Comparison of ENCODE assay signal across 32 mouse cellular contexts in the genomic region with DNA sequence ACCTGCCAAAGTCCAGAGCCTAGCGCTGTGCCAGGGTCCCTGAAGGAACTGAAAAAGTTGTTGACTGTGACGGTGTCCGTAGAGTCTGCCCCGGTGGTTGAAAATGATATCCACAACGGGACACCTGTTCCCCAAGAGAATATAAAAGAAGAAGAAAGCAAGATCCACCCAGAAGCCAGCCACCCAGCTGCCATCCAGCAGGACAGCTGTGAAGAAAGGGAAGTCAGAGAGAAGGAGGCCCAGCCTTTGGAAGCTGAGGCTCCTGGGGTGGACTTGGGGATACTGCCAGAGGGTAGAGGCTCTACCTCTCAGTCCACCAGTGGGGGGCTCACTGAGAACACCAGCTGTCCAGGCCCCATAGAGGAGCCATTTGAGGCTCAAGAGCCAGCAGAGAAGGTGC. TPM values are rescaled to one million over a fixed set of nuclear protein-coding genes. Genes with fewer than 3 reads are reported as not detected.
DNase-seq lines count a peak whose midpoint lies in the region; ATAC-seq lines count a peak whose summit lies in the region.
"Had no signal": no experiment of that assay in that cellular context is flagged by ENCODE, and none has a peak within 500 bp of the region (broad histone marks: within the 10 kb centered on the region; RNA-seq: fewer than 3 reads in every experiment).

No protein-coding gene starts in this region.

- no peaks in the 10 kb centered on the region for H3K9me3 ChIP-seq in neural tube, embryonic 15.5 days (replicated peaks)
- H3K9me3 ChIP-seq: embryonic facial prominence, embryonic 12.5 days; heart, embryonic 10.5 days; heart, embryonic 15.5 days; kidney, embryonic 15.5 days; limb, embryonic 12.5 days; neural tube, embryonic 12.5 days had no signal

- intact Hi-C loops in left cerebral cortex, postnatal 4 days (cut with DNase I), result no loop called here

- 93% methylated on average over 5 of the region's 5 CpGs for WGBS in neural tube, embryonic 15.5 days

- H3K4me3 ChIP-seq in neural tube, embryonic 15.5 days (replicated peaks), result no peak overlapping the region
- H3K4me3 ChIP-seq: embryonic facial prominence, embryonic 12.5 days; heart, embryonic 10.5 days; heart, embryonic 15.5 days; kidney, embryonic 15.5 days; limb, embryonic 12.5 days; neural tube, embryonic 12.5 days had no signal

- no peaks in the 10 kb centered on the region for H3K36me3 ChIP-seq in neural tube, embryonic 15.5 days
- no peaks in the 10 kb centered on the region for H3K36me3 ChIP-seq in splenic B cell, adult 2 months (ENCODE audit: control insufficient read depth, insufficient read depth, low read length, poor library complexity, severe bottlenecking)
- H3K36me3 ChIP-seq: embryonic facial prominence, embryonic 12.5 days; heart, embryonic 10.5 days; heart, embryonic 15.5 days; kidney, embryonic 15.5 days; limb, embryonic 12.5 days; neural tube, embryonic 12.5 days had no signal

- no peak for DNase-seq in neural tube, embryonic 10.5 days (ENCODE audit: extremely low spot score, low spot score)
- DNase-seq in B cell, adult 2 months, result peak; percentile 32 to 43
- DNase-seq in splenic B cell, adult 2 months (ENCODE audit: low read depth, low spot score), result peak; percentile 43
- no peak for DNase-seq in left cerebral cortex, postnatal 4 days
- no peak for DNase-seq in layer of hippocampus, adult 18-20 months (ENCODE audit: low spot score in 2 of 2)
- DNase-seq: adrenal gland, adult 2 months; cerebellum, adult 8-10 months; cerebellum, postnatal 36 days; embryo, embryonic 11 days; gastrocnemius, postnatal 14 days; heart, adult 11 months; kidney, adult 18-20 months; kidney, postnatal 4 days; layer of hippocampus, postnatal 36 days; lung, postnatal 36 days; midbrain, embryonic 14.5 days; retina, postnatal 1 day; right cerebral cortex, postnatal 14 days; thymus, adult 18-20 months; thymus, postnatal 25 days had no signal

- H3K27ac ChIP-seq in neural tube, embryonic 15.5 days (replicated peaks), result no peak overlapping the region
- H3K27ac ChIP-seq: embryonic facial prominence, embryonic 12.5 days; heart, embryonic 10.5 days; heart, embryonic 15.5 days; kidney, embryonic 15.5 days; limb, embryonic 12.5 days; neural tube, embryonic 12.5 days; stomach, postnatal 0 days had no signal

- no peak overlapping the region for H3K4me2 ChIP-seq in neural tube, embryonic 15.5 days
- H3K4me2 ChIP-seq: embryonic facial prominence, embryonic 12.5 days; heart, embryonic 15.5 days; kidney, embryonic 15.5 days; limb, embryonic 12.5 days; neural tube, embryonic 12.5 days had no signal

- H3K4me1 ChIP-seq in neural tube, embryonic 15.5 days, result peaks cover 5% of the 10 kb centered on the region; the same call in 1 of the 2 replicates
- H3K4me1 ChIP-seq: embryonic facial prominence, embryonic 12.5 days; limb, embryonic 12.5 days; neural tube, embryonic 12.5 days had no signal

- ATAC-seq in neural tube, embryonic 15.5 days (ENCODE audit: low FRiP score), result 0 out of 2 replicates have a peak, but pooled peaks have one; percentile 7
- peak; percentile 58 for ATAC-seq in granulocyte monocyte progenitor cell, adult 5-6 weeks (replicated peaks; ENCODE audit: poor library complexity, severe bottlenecking)
- ATAC-seq: activated CD4-positive, CD25-positive, alpha-beta regulatory T cell, adult 4 months; forebrain, embryonic 14.5 days; hindbrain, embryonic 16.5 days had no signal

- H3K27me3 ChIP-seq in neural tube, embryonic 15.5 days (replicated peaks), result no peaks in the 10 kb centered on the region
- no peaks in the 10 kb centered on the region for H3K27me3 ChIP-seq in splenic B cell, adult 2 months (ENCODE audit: control insufficient read depth, insufficient read depth, low read length, poor library complexity, severe bottlenecking)
- H3K27me3 ChIP-seq: embryonic facial prominence, embryonic 12.5 days; heart, embryonic 15.5 days; kidney, embryonic 15.5 days; limb, embryonic 12.5 days; neural tube, embryonic 12.5 days had no signal

- H3K9ac ChIP-seq in neural tube, embryonic 15.5 days (replicated peaks), result no peak overlapping the region
- H3K9ac ChIP-seq: embryonic facial prominence, embryonic 12.5 days; heart, embryonic 15.5 days; kidney, embryonic 15.5 days; limb, embryonic 12.5 days; neural tube, embryonic 12.5 days had no signal

RNA-seq across cellular contexts. Expression of gene Edem3, which starts 37.5 kb away (rescaled TPM):
- polyA plus RNA-seq in neural tube, embryonic 15.5 days (2015; fragmentation: Nextera tagmentation; extraction: Ambion mirVana), result 15.2 and 16.9 TPM in 2 replicates
- total RNA-seq in granulocyte monocyte progenitor cell, adult 5-6 weeks (2014; fragmentation: Nextera tagmentation), result 22.0 and 24.1 TPM in 2 replicates
- total RNA-seq in granulocyte monocyte progenitor cell, adult 5-6 weeks (2017), result 39.4 and 41.5 TPM in 2 replicates
- 10 to 100 TPM; 47.1 to 47.5 TPM for total RNA-seq in left cerebral cortex, postnatal 4 days (2021)
- total RNA-seq in layer of hippocampus, adult 18-20 months (2021), result 10 to 100 TPM; 38.8 to 39.3 TPM

Comparison
In these comparisons a context has a peak if more than half of its experiments do, and no peak if none do; other contexts are left out.
1. DNase-seq: peak in B cell, adult 2 months (2 of 2) and splenic B cell, adult 2 months (single experiment); none in neural tube, embryonic 10.5 days (single experiment), left cerebral cortex, postnatal 4 days (single experiment) and layer of hippocampus, adult 18-20 months (0 of 2).